Mouse (Mus musculus) C2C12 (cell line): ENCODE data around the gene 2310030G06Rik.

ENCODE experiments used
- CTCF ChIP-seq: IDR thresholded peaks from one replicate; pipeline ENCODE4 v1.5.1; 2011; ENCODE audit not compliant: control insufficient read depth, insufficient read depth, insufficient read length
- MAX ChIP-seq: IDR thresholded peaks from one replicate; pipeline ENCODE4 v1.6.1; 2011; ENCODE audit warnings: mild to moderate bottlenecking, control low read depth

- TF ChIP-seq CTCF (no peak), MAX (no peak)
Observed at GRCm38 (mm10) chr9:50740867-50741784, 5.2 kb downstream of the 2310030G06Rik start.
